Mouse (Mus musculus): ENCODE data around the gene Dnm3.

Dnm3 gene

GRCm38 (mm10) chr1:161990684-161991578, 486.9 kb downstream of the Dnm3 start:
- DNase-seq (ENCODE audit: low read depth) = no peak

GRCm38 (mm10) chr1:161983979-161984566, 493.8 kb downstream of the Dnm3 start:
- DNase-seq (ENCODE audit: low read depth) = no peak

GRCm38 (mm10) chr1:161983451-161983850, 494.4 kb downstream of the Dnm3 start:
- DNase-seq (ENCODE audit: low read depth) = peak; percentile 83

GRCm38 (mm10) chr1:161980626-161981298, 497.1 kb downstream of the Dnm3 start:
- DNase-seq (ENCODE audit: low read depth) = no peak

- DNase-seq (ENCODE audit: low read depth) = no peak
These were observed 497.8 kb downstream of the Dnm3 start for GRCm38 (mm10) chr1:161980046-161980445.

- DNase-seq (ENCODE audit: low read depth) = no peak
These were observed 498.3 kb downstream of the Dnm3 start, which contains the start of gene 4930558K02Rik for GRCm38 (mm10) chr1:161979536-161979935. TSS of gene 4930558K02Rik (minus strand) at chr1:161979636.

GRCm38 (mm10) chr1:161978173-161978700, 499.6 kb downstream of the Dnm3 start:
- DNase-seq (ENCODE audit: low read depth) = no peak

- no peak for DNase-seq (ENCODE audit: low read depth)
These were observed 500.5 kb downstream of the Dnm3 start for GRCm38 (mm10) chr1:161977331-161977730.

GRCm38 (mm10) chr1:161976255-161977182, 501.3 kb downstream of the Dnm3 start:
- peak; percentile 92 for DNase-seq (ENCODE audit: low read depth)

- DNase-seq (ENCODE audit: low read depth) = no peak
These were observed 505.6 kb downstream of the Dnm3 start for GRCm38 (mm10) chr1:161972233-161972632.

- no peak for DNase-seq (ENCODE audit: low read depth)
These were observed 507.0 kb downstream of the Dnm3 start for GRCm38 (mm10) chr1:161970874-161971273.

- DNase-seq (ENCODE audit: low read depth) = peak; percentile 91
These were observed 509.0 kb downstream of the Dnm3 start, which contains the start of gene Pigc for GRCm38 (mm10) chr1:161968589-161969407. TSS of gene Pigc (plus strand) at chr1:161969186.

- no peak for DNase-seq (ENCODE audit: low read depth)
These were observed 509.9 kb downstream of the Dnm3 start for GRCm38 (mm10) chr1:161967936-161968335.

GRCm38 (mm10) chr1:161962465-161963377, 515.1 kb downstream of the Dnm3 start:
- DNase-seq (ENCODE audit: low read depth) = no peak

- DNase-seq (ENCODE audit: low read depth) = no peak
These were observed 519.6 kb downstream of the Dnm3 start for GRCm38 (mm10) chr1:161957964-161958950.

- DNase-seq (ENCODE audit: low read depth) = no peak
These were observed 522.0 kb downstream of the Dnm3 start for GRCm38 (mm10) chr1:161955846-161956245.

- DNase-seq (ENCODE audit: low read depth) = no peak
These were observed 525.2 kb downstream of the Dnm3 start for GRCm38 (mm10) chr1:161952599-161952998.
